Comparison of ENCODE assay signal across 25 mouse cellular contexts in genomic region chr5:44113138-44113537, GRCm38 (mm10). TPM values are rescaled to one million over a fixed set of nuclear protein-coding genes. Genes with fewer than 3 reads are reported as not detected.
A peak's percentile ranks its signal among the peaks of the same experiment; 100 is the strongest.
DNase-seq lines count a peak whose midpoint lies in the region; ATAC-seq and TF ChIP-seq lines count a peak whose summit lies in the region.
"Had no signal": no experiment of that assay in that cellular context is flagged by ENCODE, and none has a peak within 500 bp of the region (broad histone marks: within the 10 kb centered on the region; RNA-seq: fewer than 3 reads in every experiment).

No protein-coding gene starts in this region.

- no peaks in the 10 kb centered on the region for H3K9me3 ChIP-seq in liver, embryonic 12.5 days (replicated peaks)
- H3K9me3 ChIP-seq: midbrain, embryonic 10.5 days; midbrain, embryonic 15.5 days; neural tube, embryonic 15.5 days had no signal

- peak; percentile 34 to 47 for DNase-seq in kidney, adult 8-10 months
- no peak for DNase-seq in kidney, postnatal 14 days
- peak; percentile 71 for DNase-seq in liver, adult 2 months (ENCODE audit: extremely low read depth, low read depth, low spot score)
- DNase-seq in large intestine, adult 2 months (ENCODE audit: low read depth, low spot score), result peak; percentile 95
- DNase-seq in right cerebral cortex, postnatal 14 days, result no peak
- no peak for DNase-seq in adrenal gland, adult 18-20 months (ENCODE audit: low spot score in 2 of 2)
- DNase-seq: adrenal gland, postnatal 14 days; cerebellum, adult 11 months; cerebellum, adult 9-10 months; cerebellum, postnatal 36 days; gastrocnemius, postnatal 14 days; heart, postnatal 14 days; layer of hippocampus, adult 9-11 months; liver; lung, adult 18-20 months; retina, postnatal 1 day had no signal

- H3K4me2 ChIP-seq in liver, embryonic 12.5 days, result no peak overlapping the region
- H3K4me2 ChIP-seq: midbrain, embryonic 15.5 days; neural tube, embryonic 15.5 days had no signal

- peaks cover 1% of the 10 kb centered on the region; the same call in 1 of the 2 replicates for H3K4me1 ChIP-seq in liver, adult 2 months (ENCODE audit: control insufficient read depth, insufficient read depth, low read length)
- no peaks in the 10 kb centered on the region for H3K4me1 ChIP-seq in liver, embryonic 12.5 days
- H3K4me1 ChIP-seq: midbrain, embryonic 10.5 days; midbrain, embryonic 15.5 days; neural tube, embryonic 15.5 days had no signal

- H3K4me3 ChIP-seq in liver, adult 2 months (ENCODE audit: insufficient read depth, low read depth, low read length), result no peak overlapping the region
- no peak overlapping the region for H3K4me3 ChIP-seq in liver, embryonic 12.5 days
- H3K4me3 ChIP-seq: midbrain, embryonic 10.5 days; midbrain, embryonic 15.5 days; neural tube, embryonic 15.5 days had no signal

- no peaks in the 10 kb centered on the region for H3K79me2 ChIP-seq in liver, adult 2 months (ENCODE audit: control insufficient read depth, insufficient read depth, low read length)

- no peak for ATAC-seq in liver, embryonic 12.5 days
- ATAC-seq: forebrain, embryonic 14.5 days; hindbrain, embryonic 16.5 days; lung, postnatal 0 days; midbrain, embryonic 15.5 days; Patski had no signal

- TF ChIP-seq CTCF in liver, adult 2 months (IDR thresholded peaks at IDR 0.05; ENCODE audit: low read depth, low read length), result no peak

- WGBS in liver, adult 2 months, result 53% methylated on average over 2 of the region's 2 CpGs
- WGBS in liver, embryonic 12.5 days (ENCODE audit: insufficient replicate concordance), result 71% methylated on average over 2 of the region's 2 CpGs
- WGBS in large intestine, adult 2 months, result 21% methylated on average over 2 of the region's 2 CpGs

- no peaks in the 10 kb centered on the region for H3K36me3 ChIP-seq in liver, adult 2 months (ENCODE audit: control insufficient read depth, insufficient read depth, low read length)
- no peaks in the 10 kb centered on the region for H3K36me3 ChIP-seq in liver, embryonic 12.5 days
- H3K36me3 ChIP-seq: midbrain, embryonic 10.5 days; midbrain, embryonic 15.5 days; neural tube, embryonic 15.5 days had no signal

- H3K27ac ChIP-seq in liver, adult 2 months (replicated peaks; ENCODE audit: insufficient read depth, low read depth, low read length), result no peak overlapping the region
- no peak overlapping the region for H3K27ac ChIP-seq in liver, embryonic 12.5 days
- H3K27ac ChIP-seq: midbrain, embryonic 10.5 days; midbrain, embryonic 15.5 days; neural tube, embryonic 15.5 days had no signal

- TF ChIP-seq POLR2A in liver, adult 2 months (IDR thresholded peaks at IDR 0.05; ENCODE audit: extremely low read depth, insufficient read depth, low read length), result no peak

- no peak overlapping the region for H3K9ac ChIP-seq in liver, adult 2 months (ENCODE audit: low read depth, low read length)
- H3K9ac ChIP-seq in liver, embryonic 12.5 days, result no peak overlapping the region
- H3K9ac ChIP-seq: midbrain, embryonic 15.5 days; neural tube, embryonic 15.5 days had no signal

- no peaks in the 10 kb centered on the region for H3K27me3 ChIP-seq in liver, adult 2 months (ENCODE audit: control insufficient read depth, insufficient read depth, low read length)
- no peaks in the 10 kb centered on the region for H3K27me3 ChIP-seq in liver, embryonic 12.5 days (replicated peaks)
- H3K27me3 ChIP-seq: midbrain, embryonic 15.5 days; neural tube, embryonic 15.5 days; Patski had no signal

RNA-seq across cellular contexts. Expression of gene Prom1, which starts 11.3 kb away (rescaled TPM):
- 13.5 and 18.3 TPM in 2 replicates for total RNA-seq in liver, adult 2 months (2014; rRNA removed)
- polyA plus RNA-seq in liver, adult 2 months (2012; rRNA removed), result 1.8 and 3.5 TPM in 2 replicates
- 11.9 and 13.0 TPM in 2 replicates for polyA plus RNA-seq in liver, embryonic 12.5 days (2016; fragmentation: Nextera tagmentation; extraction: Ambion mirVana)
- 20.4 and 23.0 TPM in 2 replicates for polyA plus RNA-seq in large intestine, adult 2 months (2012; rRNA removed)
- total RNA-seq in adrenal gland, adult 18-20 months (2021), result 1 to 10 TPM; 2.5 to 3.3 TPM
- total RNA-seq: MEL had no signal

Comparison
In these comparisons a context has a peak if more than half of its experiments do, and no peak if none do; other contexts are left out.
1. DNase-seq: peak in kidney, adult 8-10 months (2 of 2), liver, adult 2 months (single experiment) and large intestine, adult 2 months (single experiment); none in kidney, postnatal 14 days (single experiment), right cerebral cortex, postnatal 14 days (single experiment) and adrenal gland, adult 18-20 months (0 of 2).